Mouse (Mus musculus) brain, embryonic 14.5 days (tissue): ENCODE results near the gene Pkm.

ENCODE experiments used
- CTCF ChIP-seq: fragments of 200-500 bp; IDR thresholded peaks from 2 replicates; pipeline ENCODE4 v1.5.1; 2012; ENCODE audit warnings: inconsistent platforms, mild to moderate bottlenecking, moderate library complexity, borderline replicate concordance; ENCODE audit not compliant: insufficient read depth, insufficient read length; ENCODE audit errors: extremely low read depth
- POLR2A ChIP-seq: fragments of 200-500 bp; IDR thresholded peaks from 2 replicates; pipeline ENCODE4 v1.6.1; 2012; ENCODE audit warnings: mild to moderate bottlenecking, inconsistent platforms, borderline replicate concordance; ENCODE audit not compliant: poor library complexity, insufficient read depth, insufficient read length, severe bottlenecking; ENCODE audit errors: extremely low read depth

- TF ChIP-seq POLR2A (no peak), CTCF (peak; percentile 86)
Measured at GRCm38 (mm10) chr9:59723096-59723657, 67.0 kb downstream of the Pkm start.
